Mouse (Mus musculus) kidney, postnatal 0 days (tissue): ENCODE measurements around the gene Rabep2. TPM values are rescaled to one million over a fixed set of nuclear protein-coding genes. Genes with fewer than 3 reads are reported as not detected.
"Not testable (repeated sequence)": the region's sequence is repeated elsewhere in the genome, so short reads cannot be mapped to it uniquely, and the experiment has no call there.

Source experiments
- ATAC-seq: fragments of 200-750 bp; cut with Nextera tagmentation; replicated peaks from 2 replicates; pipeline ENCODE4 v1.8.0; 2017; ENCODE audit warnings: low read depth, moderate number of reproducible peaks, moderate TSS enrichment, moderate library complexity; ENCODE audit not compliant: low FRiP score
- DNase-seq: peaks from one replicate; pipeline ENCODE4 v3.0.0-alpha.2; 2016; ENCODE audit warnings: low spot score
- H3K27ac ChIP-seq: fragments of 300-500 bp; sonication (generic); 2 replicates; pipeline ENCODE4 v1.5.1; 2014; ENCODE audit warnings: mild to moderate bottlenecking
- H3K27me3 ChIP-seq: fragments of 300-500 bp; sonication (generic); 2 replicates; pipeline ENCODE4 v1.6.1; 2014; ENCODE audit warnings: low read length, mixed read lengths; ENCODE audit not compliant: insufficient read depth
- H3K36me3 ChIP-seq: fragments of 300-500 bp; sonication (generic); 2 replicates; pipeline ENCODE4 v1.6.1; 2014; ENCODE audit warnings: low read length, mixed read lengths; ENCODE audit not compliant: insufficient read depth
- H3K4me1 ChIP-seq: fragments of 300-500 bp; sonication (generic); replicated peaks from 2 replicates; pipeline ENCODE4 v1.6.1; 2014; ENCODE audit warnings: antibody characterized with exemption, low read length, mixed read lengths; ENCODE audit not compliant: insufficient read depth
- H3K4me2 ChIP-seq: fragments of 300-500 bp; sonication (generic); 2 replicates; pipeline ENCODE4 v1.6.1; 2014; ENCODE audit warnings: mild to moderate bottlenecking, low read length, moderate library complexity, mixed read lengths
- H3K4me3 ChIP-seq: fragments of 300-500 bp; sonication (generic); replicated peaks from 2 replicates; pipeline ENCODE4 v1.5.1; 2014; ENCODE audit warnings: low read depth, low read length
- H3K9ac ChIP-seq: fragments of 300-500 bp; sonication (generic); 2 replicates; pipeline ENCODE4 v1.6.1; 2014; ENCODE audit warnings: low read depth, low read length
- H3K9me3 ChIP-seq: fragments of 300-500 bp; sonication (generic); replicated peaks from 2 replicates; pipeline ENCODE4 v1.6.1; 2016; ENCODE audit warnings: low read length, inconsistent platforms, mixed read lengths
- CTCF ChIP-seq: IDR thresholded peaks from 2 replicates; pipeline ENCODE4 v1.5.1; 2016; ENCODE audit warnings: antibody characterized with exemption, low read depth, mild to moderate bottlenecking, moderate library complexity
- WGBS: fragments of 180-500 bp; shearing (Covaris S2); extraction: QIAGEN DNeasy Blood & Tissue Kit; methylation state at CpG from one replicate; pipeline ENCODE4 v1.1.7; 2014; 5-methylcytosine and 5-hydroxymethylcytosine counted together
- polyA plus RNA-seq: library from polyadenylated mRNA; unstranded; fragments of >200 nt; fragmentation: Nextera tagmentation; extraction: Ambion mirVana; gene quantifications from 2 replicates; pipeline ENCODE4 v1.2.1, GENCODE M21; 2015

The Rabep2 gene
- polyA plus RNA-seq = 29.7 and 31.7 TPM in 2 replicates

DNA sequence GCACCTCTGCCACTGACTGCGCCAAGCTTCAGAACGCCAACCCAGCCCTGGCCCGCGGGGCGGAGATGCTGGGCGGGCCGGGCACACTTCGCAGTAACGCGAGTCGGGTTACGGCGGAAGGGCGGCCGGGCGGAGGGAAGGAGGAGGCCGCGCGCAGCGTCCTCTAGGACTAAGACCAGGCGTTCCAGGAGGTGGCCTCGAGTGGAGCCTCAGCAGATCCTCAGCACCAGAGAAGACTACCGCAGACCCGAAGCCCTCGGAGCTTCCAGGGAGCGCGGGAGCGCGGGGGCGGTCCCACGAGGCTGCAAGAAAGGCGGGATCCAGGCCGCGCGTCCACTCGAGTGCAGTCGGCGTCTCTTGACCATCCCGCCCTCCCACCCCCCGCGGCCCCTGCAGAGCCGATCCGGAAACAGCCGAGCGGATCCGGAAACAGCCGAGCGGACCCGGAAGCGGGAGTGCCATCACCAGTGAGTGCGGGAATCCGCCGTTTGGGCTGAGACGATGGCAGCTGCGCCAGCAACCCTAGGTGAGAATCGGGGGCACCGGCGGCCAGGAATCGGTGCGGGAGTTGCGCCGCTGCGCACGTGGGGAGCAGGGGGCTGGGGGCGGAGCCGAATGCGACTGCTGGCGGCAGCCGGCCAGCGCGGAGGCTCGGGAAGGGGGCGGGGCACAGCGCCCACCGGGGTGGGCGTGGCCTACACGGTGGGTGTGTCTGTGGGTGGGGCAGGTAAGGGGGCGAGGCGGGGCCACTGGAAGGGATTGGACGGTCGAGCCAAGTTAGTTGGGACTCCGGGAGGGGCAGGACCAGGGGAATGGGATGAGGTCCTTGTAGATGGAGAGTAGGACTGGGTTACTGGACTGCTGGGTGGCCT, at the start of gene Rabep2:
Gene Rabep2, plus strand, starts transcription at position 129 of the 872 bp plus-strand sequence.
- peak within 1 kb of the TSS; percentile 95 for H3K27ac ChIP-seq
- ATAC-seq (peak; percentile 92), DNase-seq (peak; percentile 93)
- peak within 1 kb of the TSS; percentile 69 for H3K4me3 ChIP-seq
- H3K9ac ChIP-seq = peak within 1 kb of the TSS; percentile 73
- no peak for TF ChIP-seq CTCF
- H3K4me2 ChIP-seq = peak within 1 kb of the TSS; percentile 76
- 0% methylated on average over 80 of the region's 82 CpGs for WGBS
- no peaks in the 10 kb centered on the region for H3K36me3 ChIP-seq
- no peaks in the 10 kb centered on the region for H3K9me3 ChIP-seq
- H3K4me1 ChIP-seq = peaks cover 4% of the 10 kb centered on the region; the same call in 1 of the 2 replicates
- H3K27me3 ChIP-seq = no peaks in the 10 kb centered on the region

DNA sequence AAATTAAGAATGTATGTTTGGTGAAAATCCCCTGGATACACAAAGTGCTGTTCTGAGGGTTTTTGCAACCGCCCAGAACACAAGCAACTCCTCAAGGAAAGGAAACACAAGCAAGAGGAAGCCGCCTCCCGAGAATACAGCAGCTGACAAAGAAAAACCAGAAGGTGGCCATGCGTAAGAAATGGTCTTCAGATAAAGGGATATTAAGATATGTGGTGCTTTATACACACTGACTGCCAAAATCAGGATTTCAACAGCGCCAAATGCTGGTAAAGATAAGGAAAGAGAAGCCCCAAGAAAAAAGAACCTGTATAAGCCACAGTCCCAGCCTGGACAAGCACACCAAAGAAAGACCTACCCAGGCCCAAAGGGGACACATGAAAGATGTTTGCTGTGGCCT, 45.0 kb upstream of the Rabep2 start:
- no peak overlapping the region for H3K27ac ChIP-seq
- TF ChIP-seq CTCF = no peak
- H3K9me3 ChIP-seq = no peaks in the 10 kb centered on the region
- 89% methylated on average over 5 of the region's 5 CpGs for WGBS
- H3K4me1 ChIP-seq = no peaks in the 10 kb centered on the region
- 0 out of 2 replicates have a peak, but pooled peaks cover 17% of the 10 kb centered on the region for H3K36me3 ChIP-seq
- no peak overlapping the region for H3K4me2 ChIP-seq
- H3K27me3 ChIP-seq = no peaks in the 10 kb centered on the region
- DNase-seq (no peak), ATAC-seq (no peak)
- no peak overlapping the region for H3K4me3 ChIP-seq
- H3K9ac ChIP-seq = no peak overlapping the region

DNA sequence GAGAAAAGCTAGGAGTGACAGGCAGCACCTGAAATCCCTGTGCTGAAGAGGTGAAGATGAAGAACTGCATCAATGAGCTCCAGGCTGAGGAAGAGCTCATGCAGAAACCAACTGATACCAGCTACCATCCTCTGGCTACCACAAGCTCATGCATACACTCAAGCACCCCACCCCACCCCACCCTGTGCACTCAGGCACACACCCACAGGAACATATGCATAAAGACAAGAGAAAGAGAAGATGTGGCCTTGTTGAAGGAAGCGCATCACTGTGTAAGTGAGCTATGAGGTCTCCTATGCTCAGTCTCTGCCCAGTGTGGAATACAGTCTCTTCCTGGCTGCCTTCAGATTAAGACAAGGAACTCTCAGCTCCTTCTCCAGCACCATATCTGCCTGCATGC, 40.4 kb upstream of the Rabep2 start:
- no peak overlapping the region for H3K4me3 ChIP-seq
- no peak overlapping the region for H3K9ac ChIP-seq
- H3K36me3 ChIP-seq = 0 out of 2 replicates have a peak, but pooled peaks cover 20% of the 10 kb centered on the region
- H3K9me3 ChIP-seq = no peaks in the 10 kb centered on the region
- DNase-seq (no peak), ATAC-seq (no peak)
- H3K27me3 ChIP-seq = no peaks in the 10 kb centered on the region
- 95% methylated on average over 1 of the region's 1 CpGs for WGBS
- no peak for TF ChIP-seq CTCF
- no peak overlapping the region for H3K27ac ChIP-seq
- H3K4me2 ChIP-seq = no peak overlapping the region
- H3K4me1 ChIP-seq = no peaks in the 10 kb centered on the region

DNA sequence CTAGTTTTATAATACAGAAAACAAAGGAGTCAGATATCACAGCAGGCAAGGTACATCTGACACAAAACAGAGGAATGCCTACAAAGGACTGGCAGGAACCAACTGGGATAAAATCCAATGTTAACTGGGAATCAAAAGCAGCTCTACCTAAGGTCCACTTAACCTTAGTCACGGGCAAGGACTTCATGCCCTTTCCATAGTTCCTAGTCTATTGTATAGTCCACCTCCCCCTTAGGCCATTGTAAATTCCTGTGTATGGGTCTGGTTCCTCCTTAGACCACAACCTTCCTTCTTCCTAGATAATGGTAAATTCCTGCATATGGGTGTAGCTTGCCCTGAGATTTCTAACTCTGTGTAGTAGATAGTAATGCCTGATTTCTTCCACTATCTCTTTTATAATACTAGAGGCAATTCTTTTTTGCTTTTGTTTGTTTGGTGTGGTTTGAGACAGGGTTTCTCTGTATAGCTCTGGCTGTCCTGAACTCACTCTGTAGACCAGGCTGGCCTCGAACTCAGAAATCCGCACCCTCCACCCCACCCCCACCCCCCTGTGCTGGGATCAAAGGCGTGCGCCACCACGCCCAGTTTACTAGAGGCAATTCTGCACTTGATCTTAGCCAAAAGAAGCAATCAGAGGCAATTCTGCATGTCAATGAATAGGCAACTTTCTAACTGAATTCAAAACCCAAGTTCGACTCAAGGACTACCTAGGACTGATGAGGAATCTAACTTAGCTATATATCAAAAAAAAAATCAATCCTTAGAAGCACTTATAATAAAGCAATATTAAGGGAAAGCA, 36.3 kb upstream of the Rabep2 start:
- H3K27ac ChIP-seq, DNase-seq, H3K4me1 ChIP-seq, H3K27me3 ChIP-seq, ATAC-seq, H3K4me3 ChIP-seq, H3K4me2 ChIP-seq, H3K9me3 ChIP-seq, H3K36me3 ChIP-seq, H3K9ac ChIP-seq: not testable (repeated sequence)
- 85% methylated on average over 7 of the region's 7 CpGs for WGBS

DNA sequence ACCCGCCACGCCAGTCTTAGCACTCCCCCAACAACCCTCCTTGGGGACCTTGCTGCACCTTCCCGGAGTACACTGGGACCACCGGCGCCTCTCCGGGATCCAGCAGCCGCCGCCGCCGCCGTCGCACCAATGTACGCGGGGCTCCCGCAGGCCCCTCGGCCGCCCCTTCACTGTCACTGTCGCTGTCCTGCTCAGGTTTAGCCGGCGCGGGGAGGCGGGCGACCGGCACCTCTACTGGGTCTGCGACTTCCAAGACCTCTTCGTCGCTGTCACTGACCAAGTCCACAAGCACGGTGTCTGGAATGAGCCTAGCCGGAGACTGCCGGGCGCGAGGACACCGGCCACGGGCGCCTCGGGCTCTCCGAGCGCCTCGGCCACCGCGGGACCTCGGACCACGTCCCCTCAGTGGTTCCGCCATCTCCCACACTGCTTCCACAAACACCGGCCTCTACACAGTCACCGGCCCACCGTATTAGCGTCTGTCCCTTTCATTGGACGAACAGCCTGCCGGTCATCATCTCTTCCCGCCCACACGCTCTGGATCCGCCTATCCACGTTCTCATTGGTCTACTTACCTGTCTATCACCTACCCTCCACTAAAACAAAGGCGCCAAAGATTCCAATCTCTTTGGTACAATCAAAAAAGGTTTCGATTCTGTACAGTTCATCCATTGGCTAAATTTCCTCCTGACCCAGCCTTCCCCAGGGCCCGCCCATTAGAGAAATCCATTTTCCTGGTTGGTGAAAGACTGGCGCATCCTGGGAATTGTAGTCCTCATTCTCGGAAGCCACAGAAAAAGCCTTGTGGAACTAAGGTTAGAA, 32.0 kb upstream of the Rabep2 start, which contains the start of gene Nfatc2ip:
Gene Nfatc2ip, minus strand, starts transcription at position 440 of the 822 bp plus-strand sequence.
- Histone ChIP-seq H3K36me3 (no peaks in the 10 kb centered on the region), H3K9ac (peak within 1 kb of the TSS; percentile 84), H3K9me3 (no peaks in the 10 kb centered on the region), H3K4me2 (peak within 1 kb of the TSS; percentile 96), H3K4me3 (peak within 1 kb of the TSS; percentile 89), H3K27me3 (no peaks in the 10 kb centered on the region), H3K27ac (no peak within 1 kb of the TSS), H3K4me1 (no peaks in the 10 kb centered on the region)
- no peak for TF ChIP-seq CTCF
- peak; percentile 100 for DNase-seq
- under 1% methylated on average over 59 of the region's 59 CpGs for WGBS
- ATAC-seq = peak; percentile 100
